8 mouse cellular contexts compared by ENCODE assay signal in the genomic region with DNA sequence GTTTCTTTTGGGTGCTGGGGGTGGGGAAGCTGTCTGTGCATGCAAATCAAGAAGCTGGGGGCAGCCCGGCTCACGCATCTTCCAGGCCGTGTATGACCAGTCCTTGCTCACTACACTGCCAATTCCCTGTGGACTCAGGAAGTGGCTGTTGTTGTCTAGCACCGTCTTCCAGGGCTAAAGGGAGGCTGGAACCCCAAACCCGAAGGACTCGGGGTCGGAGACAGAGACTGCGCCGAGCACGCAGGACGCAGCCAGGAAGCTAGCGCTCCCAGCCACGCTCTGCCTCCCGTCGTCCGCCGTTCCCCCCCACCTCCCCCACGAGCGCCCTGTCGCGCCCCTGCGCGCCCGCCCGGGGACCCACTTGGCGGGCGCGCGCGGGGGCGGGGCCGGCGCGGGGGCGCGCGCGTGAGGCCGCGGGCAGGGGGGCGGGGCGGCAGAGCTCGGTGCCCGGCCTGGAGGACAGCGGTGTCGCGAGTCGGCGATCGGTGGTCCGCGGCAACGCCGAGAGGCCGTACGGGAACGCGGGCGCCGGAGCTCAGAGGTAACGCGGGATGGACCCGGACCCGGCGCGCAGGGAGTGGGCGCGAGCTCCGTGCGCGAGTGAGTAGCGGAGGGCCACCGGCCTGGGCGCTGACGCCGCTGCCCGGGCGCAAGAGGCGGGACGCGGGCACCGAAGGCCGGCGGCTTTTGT. TPM values are rescaled to one million over a fixed set of nuclear protein-coding genes. Genes with fewer than 3 reads are reported as not detected.
DNase-seq lines count a peak whose midpoint lies in the region; ATAC-seq and TF ChIP-seq lines count a peak whose summit lies in the region.

Gene Hp1bp3, plus strand, starts transcription at position 97 of the 691 bp plus-strand sequence.

- no peak for TF ChIP-seq CTCF in brain, embryonic 14.5 days (IDR thresholded peaks at IDR 0.05; ENCODE audit: borderline replicate concordance, extremely low read depth, insufficient read depth, insufficient read length)

- peak within 1 kb of the TSS; percentile 98 for H3K9ac ChIP-seq in heart, embryonic 12.5 days
- H3K9ac ChIP-seq in kidney, embryonic 16.5 days (replicated peaks; ENCODE audit: low read length) = peak within 1 kb of the TSS; percentile 97

- under 1% methylated on average over 78 of the region's 84 CpGs for WGBS in heart, embryonic 12.5 days
- under 1% methylated on average over 82 of the region's 84 CpGs for WGBS in kidney, embryonic 16.5 days

- H3K9me3 ChIP-seq in heart, embryonic 12.5 days (replicated peaks) = no peaks in the 10 kb centered on the region
- no peaks in the 10 kb centered on the region for H3K9me3 ChIP-seq in kidney, embryonic 16.5 days (ENCODE audit: low read length)

- no peaks in the 10 kb centered on the region for H3K27me3 ChIP-seq in heart, embryonic 12.5 days (replicated peaks)
- H3K27me3 ChIP-seq in kidney, embryonic 16.5 days (ENCODE audit: insufficient read depth, low read length) = no peaks in the 10 kb centered on the region

- peak within 1 kb of the TSS; percentile 87 for H3K4me3 ChIP-seq in heart, embryonic 12.5 days
- H3K4me3 ChIP-seq in kidney, embryonic 16.5 days (ENCODE audit: low read length) = peak within 1 kb of the TSS; percentile 90

- peak; percentile 89 for TF ChIP-seq POLR2A in brain, embryonic 14.5 days (IDR thresholded peaks at IDR 0.05; ENCODE audit: borderline replicate concordance, extremely low read depth, insufficient read depth, insufficient read length, poor library complexity, severe bottlenecking)

- peak within 1 kb of the TSS; percentile 84 for H3K4me2 ChIP-seq in heart, embryonic 12.5 days
- H3K4me2 ChIP-seq in kidney, embryonic 16.5 days (replicated peaks; ENCODE audit: low read depth, low read length) = peak within 1 kb of the TSS; percentile 93

- H3K36me3 ChIP-seq in heart, embryonic 12.5 days = no peaks in the 10 kb centered on the region
- H3K36me3 ChIP-seq in kidney, embryonic 16.5 days (ENCODE audit: insufficient read depth, low read length) = peaks cover 7% of the 10 kb centered on the region; the same call in 1 of the 2 replicates

- peak; percentile 16; the same call in 1 of the 2 replicates for ATAC-seq in erythroid progenitor cell, adult 5-6 weeks (replicated peaks; ENCODE audit: low FRiP score, poor library complexity, severe bottlenecking)
- peak; percentile 76 for ATAC-seq in heart, embryonic 12.5 days (ENCODE audit: insufficient number of reproducible peaks, low FRiP score)
- peak; percentile 73 for ATAC-seq in kidney, embryonic 16.5 days (ENCODE audit: low FRiP score, low TSS enrichment)

- H3K4me1 ChIP-seq in heart, embryonic 12.5 days (replicated peaks) = peaks cover 33% of the 10 kb centered on the region
- peaks cover 36% of the 10 kb centered on the region for H3K4me1 ChIP-seq in kidney, embryonic 16.5 days (ENCODE audit: insufficient read depth, low read length)

- DNase-seq in CD4-positive, CD25-positive, alpha-beta regulatory T cell, adult 2 months (ENCODE audit: low read depth, low spot score) = peak; percentile 87
- peak; percentile 88 for DNase-seq in brain, embryonic 14.5 days (ENCODE audit: low read depth)
- peak; percentile 85 for DNase-seq in liver
- peak; percentile 3 to 14 for DNase-seq in monocyte, adult 2 months (ENCODE audit: low read depth in 1 of 2, low spot score in 2 of 2)
- peak; percentile 78 to 91 for DNase-seq in spleen, postnatal 4 days (ENCODE audit: low spot score in 2 of 2)

- H3K27ac ChIP-seq in heart, embryonic 12.5 days (ENCODE audit: poor library complexity, severe bottlenecking) = peak within 1 kb of the TSS; percentile 99
- H3K27ac ChIP-seq in kidney, embryonic 16.5 days (ENCODE audit: low read length) = peak within 1 kb of the TSS; percentile 99

RNA-seq across cellular contexts. Expression of gene Hp1bp3, which starts in this region (rescaled TPM):
- 197 and 200 TPM in 2 replicates for polyA plus RNA-seq in brain, embryonic 14.5 days (2012; rRNA removed)
- total RNA-seq in erythroid progenitor cell, adult 5-6 weeks (2015; ENCODE audit: low replicate concordance) = 196 and 200 TPM in 2 replicates
- total RNA-seq in erythroid progenitor cell, adult 5-6 weeks (2017; ENCODE audit: low replicate concordance) = 276 and 356 TPM in 2 replicates
- 109 and 114 TPM in 2 replicates for polyA plus RNA-seq in heart, embryonic 12.5 days (2016; fragmentation: Nextera tagmentation; extraction: Ambion mirVana)
- 155 and 160 TPM in 2 replicates for polyA plus RNA-seq in kidney, embryonic 16.5 days (2015; fragmentation: Nextera tagmentation; extraction: Ambion mirVana)

Comparison
In these comparisons a context has a peak if more than half of its experiments do, and no peak if none do; other contexts are left out.
1. Peak in every context shown above with its lines: DNase-seq, ATAC-seq, H3K4me3 ChIP-seq and H3K27ac ChIP-seq.
2. DNase-seq: peak in every context shown above with its lines; median percentile 88 in brain, embryonic 14.5 days; 87 in CD4-positive, CD25-positive, alpha-beta regulatory T cell, adult 2 months; 85 in liver; 84 in spleen, postnatal 4 days; 8 in monocyte, adult 2 months.
3. ATAC-seq: peak in every context shown above with its lines; median percentile 76 in heart, embryonic 12.5 days; 73 in kidney, embryonic 16.5 days; 16 in erythroid progenitor cell, adult 5-6 weeks.